Mouse (Mus musculus): ENCODE results near the gene Vmn1r4. TPM values are rescaled to one million over a fixed set of nuclear protein-coding genes. Genes with fewer than 3 reads are reported as not detected.
A peak's percentile ranks its signal among the peaks of the same experiment; 100 is the strongest.

Vmn1r4 gene
- 0.43 TPM in 1 of 2 replicates, not detected in the other for polyA plus RNA-seq (2014; fragmentation: Nextera tagmentation; extraction: Ambion mirVana)

- no peaks in the 10 kb centered on the region for H3K27me3 ChIP-seq (ENCODE audit: control insufficient read depth, insufficient read depth, low read length)
- H3K9me3 ChIP-seq (ENCODE audit: control insufficient read depth, low read depth, low read length) = no peaks in the 10 kb centered on the region
- H3K36me3 ChIP-seq (ENCODE audit: control insufficient read depth, insufficient read depth, low read length) = no peaks in the 10 kb centered on the region
- H3K27ac ChIP-seq (ENCODE audit: low read length) = peak within 1 kb of the TSS; percentile 89
- no peaks in the 10 kb centered on the region for H3K4me1 ChIP-seq (ENCODE audit: control insufficient read depth, insufficient read depth, low read length)
- peak within 1 kb of the TSS; percentile 57 for H3K4me2 ChIP-seq (replicated peaks; ENCODE audit: low read depth, low read length)
- ATAC-seq (ENCODE audit: insufficient number of reproducible peaks, insufficient read depth, low FRiP score, low read depth) = peak; percentile 96
- peak within 1 kb of the TSS; percentile 58 for H3K9ac ChIP-seq (replicated peaks; ENCODE audit: low read depth, low read length)
- 3% methylated on average over 64 of the region's 64 CpGs for WGBS
- peak within 1 kb of the TSS; percentile 70 for H3K4me3 ChIP-seq (ENCODE audit: low read depth, low read length)
These were observed at the start of gene Vmn1r4, which contains the start of gene Nt5c3 for GRCm38 (mm10) chr6:56923726-56924707. TSS of gene Vmn1r4 (plus strand) at chr6:56924015. TSS of gene Nt5c3 (minus strand) at chr6:56923932.

GRCm38 (mm10) chr6:56876870-56877269 lies 46.9 kb upstream of the Vmn1r4 start:
- no peaks in the 10 kb centered on the region for H3K4me1 ChIP-seq (ENCODE audit: control insufficient read depth, insufficient read depth, low read length)
- H3K9ac ChIP-seq (replicated peaks; ENCODE audit: low read depth, low read length) = no peak overlapping the region
- H3K27ac ChIP-seq (ENCODE audit: low read length) = no peak overlapping the region
- WGBS = 87% methylated on average over 4 of the region's 4 CpGs
- no peak overlapping the region for H3K4me3 ChIP-seq (ENCODE audit: low read depth, low read length)
- H3K27me3 ChIP-seq (ENCODE audit: control insufficient read depth, insufficient read depth, low read length) = no peaks in the 10 kb centered on the region
- H3K9me3 ChIP-seq (ENCODE audit: control insufficient read depth, low read depth, low read length) = no peaks in the 10 kb centered on the region
- H3K36me3 ChIP-seq (ENCODE audit: control insufficient read depth, insufficient read depth, low read length) = peaks cover 35% of the 10 kb centered on the region
- H3K4me2 ChIP-seq (replicated peaks; ENCODE audit: low read depth, low read length) = no peak overlapping the region
- no peak for ATAC-seq (ENCODE audit: insufficient number of reproducible peaks, insufficient read depth, low FRiP score, low read depth)

- Histone ChIP-seq H3K9ac (replicated peaks; ENCODE audit: low read depth, low read length) (no peak overlapping the region), H3K36me3 (ENCODE audit: control insufficient read depth, insufficient read depth, low read length) (peaks cover 43% of the 10 kb centered on the region), H3K4me3 (ENCODE audit: low read depth, low read length) (no peak overlapping the region), H3K27ac (ENCODE audit: low read length) (no peak overlapping the region), H3K4me2 (replicated peaks; ENCODE audit: low read depth, low read length) (no peak overlapping the region), H3K4me1 (ENCODE audit: control insufficient read depth, insufficient read depth, low read length) (no peaks in the 10 kb centered on the region), H3K9me3 (ENCODE audit: control insufficient read depth, low read depth, low read length) (no peaks in the 10 kb centered on the region), H3K27me3 (ENCODE audit: control insufficient read depth, insufficient read depth, low read length) (no peaks in the 10 kb centered on the region)
- ATAC-seq (ENCODE audit: insufficient number of reproducible peaks, insufficient read depth, low FRiP score, low read depth) = no peak
- WGBS = 93% methylated on average over 8 of the region's 8 CpGs
These were observed 45.8 kb upstream of the Vmn1r4 start for GRCm38 (mm10) chr6:56877985-56878384.

DNA sequence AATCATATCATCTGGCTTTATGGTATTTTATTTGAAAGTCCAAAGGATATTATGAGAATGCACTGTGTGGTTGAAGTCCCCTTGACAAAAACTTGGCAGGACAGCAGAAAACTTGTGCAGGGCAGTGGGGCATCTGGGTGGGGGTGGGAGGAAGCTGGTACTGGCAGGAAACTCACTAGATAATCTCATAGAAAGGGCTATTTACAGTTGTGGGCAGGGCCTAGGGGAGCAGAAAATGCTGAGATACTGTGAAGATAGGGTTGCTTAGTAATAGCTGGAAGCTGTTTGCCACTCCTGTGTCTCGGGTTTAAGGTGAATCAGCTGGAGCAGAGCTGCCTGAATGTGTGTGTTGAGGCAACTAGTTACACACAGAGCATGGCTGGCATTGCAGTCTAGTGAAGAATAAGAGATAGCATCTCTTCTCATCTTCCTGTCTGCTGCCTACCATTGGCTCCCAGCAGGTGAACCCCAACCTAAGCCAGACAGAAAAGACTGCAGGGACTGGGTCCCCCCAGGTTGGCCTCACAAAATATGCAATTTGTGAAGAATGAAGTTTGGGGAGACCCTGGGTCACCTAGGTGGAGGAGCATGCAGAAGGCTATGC lies 44.4 kb upstream of the Vmn1r4 start:
- H3K27me3 ChIP-seq (ENCODE audit: control insufficient read depth, insufficient read depth, low read length) = no peaks in the 10 kb centered on the region
- H3K4me2 ChIP-seq (replicated peaks; ENCODE audit: low read depth, low read length) = no peak overlapping the region
- peak; percentile 88 for ATAC-seq (ENCODE audit: insufficient number of reproducible peaks, insufficient read depth, low FRiP score, low read depth)
- WGBS = 50% methylated on average over 1 of the region's 1 CpGs
- peaks cover 55% of the 10 kb centered on the region for H3K36me3 ChIP-seq (ENCODE audit: control insufficient read depth, insufficient read depth, low read length)
- H3K4me1 ChIP-seq (ENCODE audit: control insufficient read depth, insufficient read depth, low read length) = no peaks in the 10 kb centered on the region
- no peaks in the 10 kb centered on the region for H3K9me3 ChIP-seq (ENCODE audit: control insufficient read depth, low read depth, low read length)
- H3K27ac ChIP-seq (ENCODE audit: low read length) = no peak overlapping the region
- H3K4me3 ChIP-seq (ENCODE audit: low read depth, low read length) = no peak overlapping the region
- H3K9ac ChIP-seq (replicated peaks; ENCODE audit: low read depth, low read length) = no peak overlapping the region

- 92% methylated on average over 6 of the region's 6 CpGs for WGBS
- Histone ChIP-seq H3K4me2 (replicated peaks; ENCODE audit: low read depth, low read length) (no peak overlapping the region), H3K9me3 (ENCODE audit: control insufficient read depth, low read depth, low read length) (no peaks in the 10 kb centered on the region), H3K4me1 (ENCODE audit: control insufficient read depth, insufficient read depth, low read length) (no peaks in the 10 kb centered on the region), H3K4me3 (ENCODE audit: low read depth, low read length) (no peak overlapping the region), H3K9ac (replicated peaks; ENCODE audit: low read depth, low read length) (no peak overlapping the region), H3K27ac (ENCODE audit: low read length) (no peak overlapping the region), H3K27me3 (ENCODE audit: control insufficient read depth, insufficient read depth, low read length) (no peaks in the 10 kb centered on the region), H3K36me3 (ENCODE audit: control insufficient read depth, insufficient read depth, low read length) (peaks cover 24% of the 10 kb centered on the region)
- ATAC-seq (ENCODE audit: insufficient number of reproducible peaks, insufficient read depth, low FRiP score, low read depth) = no peak
These were observed 35.3 kb upstream of the Vmn1r4 start for GRCm38 (mm10) chr6:56888561-56888960.

DNA sequence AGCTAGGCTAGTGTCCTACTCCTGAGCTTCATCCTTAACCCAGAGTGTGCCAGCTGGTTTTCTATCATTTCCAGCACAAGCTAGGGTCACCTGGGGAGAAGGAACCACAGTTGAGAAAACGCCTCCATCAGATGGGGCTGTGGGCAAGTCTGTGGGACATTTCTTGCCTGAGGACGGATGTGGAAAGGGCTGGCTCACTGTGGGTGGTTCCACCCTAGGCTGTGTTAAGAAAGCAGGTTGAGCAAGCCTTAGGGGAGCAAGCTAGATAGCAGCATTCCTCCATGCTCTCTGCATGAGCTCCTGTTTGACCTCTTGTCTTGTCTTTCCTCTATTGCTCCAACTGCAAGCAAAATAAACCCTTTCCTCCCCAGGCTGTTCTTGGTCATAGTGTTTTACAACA lies 33.1 kb upstream of the Vmn1r4 start:
- WGBS = 85% methylated on average over 2 of the region's 2 CpGs
- no peaks in the 10 kb centered on the region for H3K4me1 ChIP-seq (ENCODE audit: control insufficient read depth, insufficient read depth, low read length)
- no peak overlapping the region for H3K4me2 ChIP-seq (replicated peaks; ENCODE audit: low read depth, low read length)
- no peak overlapping the region for H3K9ac ChIP-seq (replicated peaks; ENCODE audit: low read depth, low read length)
- H3K4me3 ChIP-seq (ENCODE audit: low read depth, low read length) = no peak overlapping the region
- no peak for ATAC-seq (ENCODE audit: insufficient number of reproducible peaks, insufficient read depth, low FRiP score, low read depth)
- no peaks in the 10 kb centered on the region for H3K9me3 ChIP-seq (ENCODE audit: control insufficient read depth, low read depth, low read length)
- H3K27me3 ChIP-seq (ENCODE audit: control insufficient read depth, insufficient read depth, low read length) = no peaks in the 10 kb centered on the region
- H3K36me3 ChIP-seq (ENCODE audit: control insufficient read depth, insufficient read depth, low read length) = peaks cover 11% of the 10 kb centered on the region; the same call in 1 of the 2 replicates
- H3K27ac ChIP-seq (ENCODE audit: low read length) = no peak overlapping the region

DNA sequence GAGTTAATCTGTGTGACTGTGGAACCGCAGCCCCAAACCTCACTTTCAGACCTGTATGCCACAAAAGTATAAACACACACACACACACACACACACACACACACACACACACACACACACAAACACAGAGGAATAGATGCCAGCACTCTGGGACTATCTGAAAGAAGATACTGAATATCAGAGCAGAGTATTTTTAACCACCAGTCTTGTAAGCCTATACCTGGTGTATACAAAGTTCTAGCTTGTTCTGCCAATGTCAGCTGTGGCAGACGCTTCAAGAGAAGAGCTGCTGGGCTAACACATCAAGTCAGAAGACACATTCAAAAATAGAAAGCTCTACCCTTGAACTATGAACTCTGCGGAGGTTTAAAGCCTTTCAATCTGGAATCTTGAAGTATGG lies 24.2 kb upstream of the Vmn1r4 start:
- H3K4me2 ChIP-seq (replicated peaks; ENCODE audit: low read depth, low read length) = no peak overlapping the region
- no peak overlapping the region for H3K27ac ChIP-seq (ENCODE audit: low read length)
- ATAC-seq (ENCODE audit: insufficient number of reproducible peaks, insufficient read depth, low FRiP score, low read depth) = no peak
- H3K4me3 ChIP-seq (ENCODE audit: low read depth, low read length) = no peak overlapping the region
- H3K9me3 ChIP-seq (ENCODE audit: control insufficient read depth, low read depth, low read length) = no peaks in the 10 kb centered on the region
- peaks cover 19% of the 10 kb centered on the region for H3K4me1 ChIP-seq (ENCODE audit: control insufficient read depth, insufficient read depth, low read length)
- no peaks in the 10 kb centered on the region for H3K36me3 ChIP-seq (ENCODE audit: control insufficient read depth, insufficient read depth, low read length)
- no peaks in the 10 kb centered on the region for H3K27me3 ChIP-seq (ENCODE audit: control insufficient read depth, insufficient read depth, low read length)
- no peak overlapping the region for H3K9ac ChIP-seq (replicated peaks; ENCODE audit: low read depth, low read length)
- WGBS = 62% methylated on average over 3 of the region's 3 CpGs

DNA sequence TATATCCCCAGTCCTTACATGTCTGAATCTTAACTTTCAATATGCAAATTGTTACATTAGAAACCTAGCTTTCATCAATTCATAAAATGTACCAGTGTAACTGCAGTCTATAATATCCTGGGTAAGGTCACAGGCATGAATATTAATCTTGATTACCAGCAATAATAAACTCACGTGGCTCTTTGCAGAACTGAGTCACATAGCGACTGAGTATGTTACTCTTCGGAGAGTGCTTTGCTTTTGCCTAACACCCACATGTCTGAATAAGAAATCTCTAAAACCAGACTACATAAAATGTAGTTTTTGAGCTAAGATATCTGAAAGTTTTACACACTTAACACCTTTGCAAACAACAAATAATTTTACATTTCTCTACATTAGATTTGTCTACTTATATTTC lies 22.5 kb upstream of the Vmn1r4 start:
- 54% methylated on average over 3 of the region's 3 CpGs for WGBS
- no peaks in the 10 kb centered on the region for H3K27me3 ChIP-seq (ENCODE audit: control insufficient read depth, insufficient read depth, low read length)
- ATAC-seq (ENCODE audit: insufficient number of reproducible peaks, insufficient read depth, low FRiP score, low read depth) = no peak
- H3K9ac ChIP-seq (replicated peaks; ENCODE audit: low read depth, low read length) = no peak overlapping the region
- H3K36me3 ChIP-seq (ENCODE audit: control insufficient read depth, insufficient read depth, low read length) = no peaks in the 10 kb centered on the region
- H3K27ac ChIP-seq (ENCODE audit: low read length) = no peak overlapping the region
- H3K4me2 ChIP-seq (replicated peaks; ENCODE audit: low read depth, low read length) = peak overlapping the region; percentile 17; the same call in 1 of the 2 replicates
- no peaks in the 10 kb centered on the region for H3K9me3 ChIP-seq (ENCODE audit: control insufficient read depth, low read depth, low read length)
- H3K4me3 ChIP-seq (ENCODE audit: low read depth, low read length) = no peak overlapping the region
- H3K4me1 ChIP-seq (ENCODE audit: control insufficient read depth, insufficient read depth, low read length) = peaks cover 20% of the 10 kb centered on the region

Data from stomach, embryonic 14.5 days (tissue).